Mouse (Mus musculus) adrenal gland, adult 2 months (tissue): ENCODE measurements around the gene C5ar1. TPM values are rescaled to one million over a fixed set of nuclear protein-coding genes. Genes with fewer than 3 reads are reported as not detected.
"Not testable (repeated sequence)": the region's sequence is repeated elsewhere in the genome, so short reads cannot be mapped to it uniquely, and the experiment has no call there.

ENCODE experiments used
- DNase-seq: peaks from one replicate; pipeline ENCODE4 v3.0.0; 2021
- polyA plus RNA-seq: library from polyadenylated mRNA; depleted of rRNA; stranded (reverse); fragments of >200 nt; gene quantifications from 2 replicates; pipeline ENCODE4 v1.2.3, GENCODE M21; 2012
- total RNA-seq, 2 experiments: library from RNA; stranded (reverse); gene quantifications; 2 replicates each; pipeline ENCODE4 v1.2.3; 2021

C5ar1 gene
- total and polyA plus RNA-seq, 3 experiments, result 5.7 to 10.4 (median 7.1) TPM

- no peak for DNase-seq
These were observed 15.9 kb upstream of the C5ar1 start for GRCm38 (mm10) chr7:16274922-16275890.

- DNase-seq, result peak; percentile 89
These were observed 14.4 kb upstream of the C5ar1 start for GRCm38 (mm10) chr7:16273766-16274140.

- peak; percentile 92 for DNase-seq
These were observed 13.9 kb upstream of the C5ar1 start, which contains the start of gene Inafm1 for GRCm38 (mm10) chr7:16273081-16273765. TSS of gene Inafm1 (minus strand) at chr7:16273617.

GRCm38 (mm10) chr7:16272681-16273080 lies 13.3 kb upstream of the C5ar1 start:
- peak; percentile 85 for DNase-seq

- no peak for DNase-seq
These were observed 11.8 kb upstream of the C5ar1 start for GRCm38 (mm10) chr7:16271139-16271538.

GRCm38 (mm10) chr7:16266593-16266992 lies 7.3 kb upstream of the C5ar1 start:
- not testable (repeated sequence) for DNase-seq

- DNase-seq, result no peak
These were observed 6.5 kb upstream of the C5ar1 start for GRCm38 (mm10) chr7:16265856-16266255.

GRCm38 (mm10) chr7:16263843-16264242 lies 4.5 kb upstream of the C5ar1 start:
- no peak for DNase-seq

GRCm38 (mm10) chr7:16263015-16263787 lies 3.9 kb upstream of the C5ar1 start:
- peak; percentile 64 for DNase-seq

GRCm38 (mm10) chr7:16261097-16261496 lies 1.8 kb upstream of the C5ar1 start:
- DNase-seq, result no peak

GRCm38 (mm10) chr7:16257830-16258229 lies 1.5 kb downstream of the C5ar1 start:
- no peak for DNase-seq

GRCm38 (mm10) chr7:16255963-16256362 lies 3.4 kb downstream of the C5ar1 start:
- not testable (repeated sequence) for DNase-seq

GRCm38 (mm10) chr7:16254195-16254594 lies 5.1 kb downstream of the C5ar1 start:
- DNase-seq, result peak; percentile 66

- DNase-seq, result no peak
These were observed 8.7 kb downstream of the C5ar1 start for GRCm38 (mm10) chr7:16250687-16251086.

GRCm38 (mm10) chr7:16245958-16246357 lies 13.4 kb downstream of the C5ar1 start:
- DNase-seq, result peak; percentile 11

GRCm38 (mm10) chr7:16244067-16244466 lies 15.3 kb downstream of the C5ar1 start, which contains the start of gene C5ar2:
TSS of gene C5ar2 (minus strand) at chr7:16244154.
- peak; percentile 14 for DNase-seq

- DNase-seq, result no peak
These were observed 17.1 kb downstream of the C5ar1 start for GRCm38 (mm10) chr7:16242198-16242597.

- DNase-seq, result no peak
These were observed 17.6 kb downstream of the C5ar1 start for GRCm38 (mm10) chr7:16241787-16242186.

- DNase-seq, result no peak
These were observed 18.4 kb downstream of the C5ar1 start for GRCm38 (mm10) chr7:16240978-16241303.

- DNase-seq, result no peak
These were observed 18.9 kb downstream of the C5ar1 start for GRCm38 (mm10) chr7:16240281-16240977.

- DNase-seq, result peak; percentile 16
These were observed 19.8 kb downstream of the C5ar1 start for GRCm38 (mm10) chr7:16239554-16239997.
